Mouse (Mus musculus): ENCODE data around the gene Hoxd4. TPM values are rescaled to one million over a fixed set of nuclear protein-coding genes. Genes with fewer than 3 reads are reported as not detected.
A peak's percentile ranks its signal among the peaks of the same experiment; 100 is the strongest.

Gene Hoxd4
- polyA plus RNA-seq, 1 experiment from 2014 or later = 0.15 TPM

- no peak overlapping the region for H3K9ac ChIP-seq
- WGBS = 6% methylated on average over 26 of the region's 26 CpGs
- H3K4me3 ChIP-seq = peak overlapping the region; percentile 53; the same call in 1 of the 2 replicates
- no peaks in the 10 kb centered on the region for H3K36me3 ChIP-seq
- 0 out of 2 replicates have a peak overlapping the region, but pooled peaks have one; percentile 90 for H3K4me2 ChIP-seq
- H3K27ac ChIP-seq = no peak overlapping the region
- ATAC-seq (replicated peaks; ENCODE audit: insufficient number of reproducible peaks, insufficient read depth, low FRiP score, low read depth) = no peak
- H3K4me1 ChIP-seq (replicated peaks) = peaks cover 14% of the 10 kb centered on the region
- no peaks in the 10 kb centered on the region for H3K9me3 ChIP-seq (replicated peaks)
- H3K27me3 ChIP-seq = peaks cover 98% of the 10 kb centered on the region
Measured at GRCm38 (mm10) chr2:74703720-74704392, 7.9 kb upstream of the Hoxd4 start.

GRCm38 (mm10) chr2:74704393-74704998 lies 7.2 kb upstream of the Hoxd4 start, which contains the start of gene Hoxd8:
Hoxd8 (plus strand) TSS chr2:74704615.
- under 1% methylated on average over 40 of the region's 52 CpGs for WGBS
- Histone ChIP-seq H3K27me3 (peaks cover 98% of the 10 kb centered on the region), H3K4me3 (peak within 1 kb of the TSS; percentile 53), H3K9me3 (replicated peaks) (no peaks in the 10 kb centered on the region), H3K4me1 (replicated peaks) (peaks cover 14% of the 10 kb centered on the region), H3K36me3 (no peaks in the 10 kb centered on the region), H3K9ac (peak within 1 kb of the TSS; percentile 46), H3K27ac (no peak within 1 kb of the TSS), H3K4me2 (peak within 1 kb of the TSS; percentile 90)
- no peak for ATAC-seq (replicated peaks; ENCODE audit: insufficient number of reproducible peaks, insufficient read depth, low FRiP score, low read depth)

GRCm38 (mm10) chr2:74704999-74705466 lies 6.7 kb upstream of the Hoxd4 start:
- peak overlapping the region; percentile 90 for H3K4me2 ChIP-seq
- WGBS = under 1% methylated on average over 33 of the region's 66 CpGs
- no peak overlapping the region for H3K27ac ChIP-seq
- peaks cover 14% of the 10 kb centered on the region for H3K4me1 ChIP-seq (replicated peaks)
- peaks cover 98% of the 10 kb centered on the region for H3K27me3 ChIP-seq
- H3K9me3 ChIP-seq (replicated peaks) = no peaks in the 10 kb centered on the region
- H3K9ac ChIP-seq = peak overlapping the region; percentile 46
- no peaks in the 10 kb centered on the region for H3K36me3 ChIP-seq
- peak; percentile 47; the same call in 1 of the 2 replicates for ATAC-seq (replicated peaks; ENCODE audit: insufficient number of reproducible peaks, insufficient read depth, low FRiP score, low read depth)
- H3K4me3 ChIP-seq = peak overlapping the region; percentile 53

- H3K9me3 ChIP-seq (replicated peaks) = no peaks in the 10 kb centered on the region
- peak overlapping the region; percentile 46 for H3K9ac ChIP-seq
- WGBS = under 1% methylated on average over 70 of the region's 85 CpGs
- peak overlapping the region; percentile 90 for H3K4me2 ChIP-seq
- ATAC-seq (replicated peaks; ENCODE audit: insufficient number of reproducible peaks, insufficient read depth, low FRiP score, low read depth) = 0 out of 2 replicates have a peak, but pooled peaks have one; percentile 14
- no peak overlapping the region for H3K27ac ChIP-seq
- H3K4me1 ChIP-seq (replicated peaks) = peaks cover 14% of the 10 kb centered on the region
- H3K36me3 ChIP-seq = no peaks in the 10 kb centered on the region
- H3K4me3 ChIP-seq = peak overlapping the region; percentile 53
- peaks cover 98% of the 10 kb centered on the region for H3K27me3 ChIP-seq
Measured at GRCm38 (mm10) chr2:74705467-74706089, 6.2 kb upstream of the Hoxd4 start.

GRCm38 (mm10) chr2:74706393-74706960 lies 5.3 kb upstream of the Hoxd4 start:
- ATAC-seq (replicated peaks; ENCODE audit: insufficient number of reproducible peaks, insufficient read depth, low FRiP score, low read depth) = no peak
- Histone ChIP-seq H3K27me3 (peaks cover 96% of the 10 kb centered on the region), H3K4me2 (no peak overlapping the region), H3K9me3 (replicated peaks) (no peaks in the 10 kb centered on the region), H3K9ac (no peak overlapping the region), H3K36me3 (no peaks in the 10 kb centered on the region), H3K27ac (no peak overlapping the region), H3K4me1 (replicated peaks) (peaks cover 14% of the 10 kb centered on the region), H3K4me3 (peak overlapping the region; percentile 53; the same call in 1 of the 2 replicates)
- 3% methylated on average over 13 of the region's 13 CpGs for WGBS

- Histone ChIP-seq H3K9ac (no peak overlapping the region), H3K9me3 (replicated peaks) (no peaks in the 10 kb centered on the region), H3K4me3 (no peak overlapping the region), H3K27me3 (peaks cover 97% of the 10 kb centered on the region), H3K4me2 (no peak overlapping the region), H3K36me3 (no peaks in the 10 kb centered on the region), H3K27ac (no peak overlapping the region), H3K4me1 (replicated peaks) (peaks cover 24% of the 10 kb centered on the region)
- no peak for ATAC-seq (replicated peaks; ENCODE audit: insufficient number of reproducible peaks, insufficient read depth, low FRiP score, low read depth)
- WGBS = 16% methylated on average over 7 of the region's 7 CpGs
Measured at GRCm38 (mm10) chr2:74707599-74707998, 4.1 kb upstream of the Hoxd4 start.

GRCm38 (mm10) chr2:74708676-74709075 lies 3.1 kb upstream of the Hoxd4 start:
- ATAC-seq (replicated peaks; ENCODE audit: insufficient number of reproducible peaks, insufficient read depth, low FRiP score, low read depth) = no peak
- WGBS = 15% methylated on average over 4 of the region's 4 CpGs
- Histone ChIP-seq H3K9me3 (replicated peaks) (no peaks in the 10 kb centered on the region), H3K4me1 (replicated peaks) (peaks cover 24% of the 10 kb centered on the region), H3K27me3 (peaks cover 97% of the 10 kb centered on the region), H3K9ac (no peak overlapping the region), H3K4me3 (no peak overlapping the region), H3K4me2 (no peak overlapping the region), H3K36me3 (no peaks in the 10 kb centered on the region), H3K27ac (no peak overlapping the region)

- no peak overlapping the region for H3K4me3 ChIP-seq
- no peaks in the 10 kb centered on the region for H3K36me3 ChIP-seq
- no peak overlapping the region for H3K9ac ChIP-seq
- peaks cover 97% of the 10 kb centered on the region for H3K27me3 ChIP-seq
- no peaks in the 10 kb centered on the region for H3K9me3 ChIP-seq (replicated peaks)
- 11% methylated on average over 5 of the region's 5 CpGs for WGBS
- H3K27ac ChIP-seq = no peak overlapping the region
- peaks cover 20% of the 10 kb centered on the region for H3K4me1 ChIP-seq (replicated peaks)
- ATAC-seq (replicated peaks; ENCODE audit: insufficient number of reproducible peaks, insufficient read depth, low FRiP score, low read depth) = no peak
- no peak overlapping the region for H3K4me2 ChIP-seq
Measured at GRCm38 (mm10) chr2:74709465-74710419, 2.0 kb upstream of the Hoxd4 start.

GRCm38 (mm10) chr2:74710929-74711543 lies 693 bp upstream of the Hoxd4 start:
- H3K4me3 ChIP-seq = no peak overlapping the region
- no peak overlapping the region for H3K27ac ChIP-seq
- no peak overlapping the region for H3K4me2 ChIP-seq
- H3K9ac ChIP-seq = no peak overlapping the region
- ATAC-seq (replicated peaks; ENCODE audit: insufficient number of reproducible peaks, insufficient read depth, low FRiP score, low read depth) = no peak
- H3K4me1 ChIP-seq (replicated peaks) = peaks cover 16% of the 10 kb centered on the region
- under 1% methylated on average over 16 of the region's 16 CpGs for WGBS
- H3K9me3 ChIP-seq (replicated peaks) = no peaks in the 10 kb centered on the region
- H3K36me3 ChIP-seq = no peaks in the 10 kb centered on the region
- peaks cover 97% of the 10 kb centered on the region for H3K27me3 ChIP-seq
